Mouse (Mus musculus) brain, embryonic 18.5 days (tissue): ENCODE data around the gene Pacrg.

ENCODE experiments used
- DNase-seq: peaks from one replicate; pipeline ENCODE4 v3.0.0-alpha.2; 2012; ENCODE audit warnings: low read depth, low spot score

Gene Pacrg

GRCm38 (mm10) chr17:10456409-10456808, 383.7 kb downstream of the Pacrg start:
- no peak for DNase-seq

- no peak for DNase-seq
Measured at GRCm38 (mm10) chr17:10455961-10456360, 384.1 kb downstream of the Pacrg start.

GRCm38 (mm10) chr17:10454406-10454805, 385.7 kb downstream of the Pacrg start:
- DNase-seq, result no peak

- DNase-seq, result no peak
Measured at GRCm38 (mm10) chr17:10452801-10453200, 387.3 kb downstream of the Pacrg start.

- DNase-seq, result no peak
Measured at GRCm38 (mm10) chr17:10451306-10452077, 388.6 kb downstream of the Pacrg start.

GRCm38 (mm10) chr17:10449800-10450299, 390.3 kb downstream of the Pacrg start:
- DNase-seq, result no peak

GRCm38 (mm10) chr17:10448417-10448816, 391.7 kb downstream of the Pacrg start:
- no peak for DNase-seq

GRCm38 (mm10) chr17:10441501-10442111, 398.5 kb downstream of the Pacrg start:
- DNase-seq, result peak; percentile 59

- no peak for DNase-seq
Measured at GRCm38 (mm10) chr17:10440961-10441360, 399.1 kb downstream of the Pacrg start.

GRCm38 (mm10) chr17:10439815-10440214, 400.3 kb downstream of the Pacrg start:
- DNase-seq, result no peak

- no peak for DNase-seq
Measured at GRCm38 (mm10) chr17:10434867-10435266, 405.2 kb downstream of the Pacrg start.

GRCm38 (mm10) chr17:10432525-10433180, 407.5 kb downstream of the Pacrg start:
- no peak for DNase-seq

GRCm38 (mm10) chr17:10431849-10432524, 408.1 kb downstream of the Pacrg start:
- DNase-seq, result no peak

GRCm38 (mm10) chr17:10430831-10431230, 409.3 kb downstream of the Pacrg start:
- DNase-seq, result no peak

- no peak for DNase-seq
Measured at GRCm38 (mm10) chr17:10429406-10429805, 410.7 kb downstream of the Pacrg start.

- DNase-seq, result no peak
Measured at GRCm38 (mm10) chr17:10425311-10425710, 414.8 kb downstream of the Pacrg start.

GRCm38 (mm10) chr17:10417558-10418253, 422.4 kb downstream of the Pacrg start:
- no peak for DNase-seq

GRCm38 (mm10) chr17:10416995-10417394, 423.1 kb downstream of the Pacrg start:
- no peak for DNase-seq

GRCm38 (mm10) chr17:10416101-10416500, 424.0 kb downstream of the Pacrg start:
- DNase-seq, result no peak

GRCm38 (mm10) chr17:10414383-10414782, 425.7 kb downstream of the Pacrg start:
- no peak for DNase-seq

GRCm38 (mm10) chr17:10413870-10414269, 426.2 kb downstream of the Pacrg start:
- no peak for DNase-seq
